Mouse (Mus musculus) kidney, adult 2 months (tissue): ENCODE measurements around the gene Elp4.

ENCODE experiments used
- CTCF ChIP-seq: fragments of 200-500 bp; conservative IDR thresholded peaks from 2 replicates; pipeline ENCODE4 v1.5.1; 2011; ENCODE audit warnings: low read depth, mild to moderate bottlenecking, control low read depth, low read length, moderate library complexity, mixed read lengths; ENCODE audit not compliant: insufficient read depth, insufficient read length
- POLR2A ChIP-seq: fragments of 200-500 bp; IDR thresholded peaks from one replicate; pipeline ENCODE4 v1.6.1; 2011; ENCODE audit warnings: low read depth, low read length, control low read depth

DNA sequence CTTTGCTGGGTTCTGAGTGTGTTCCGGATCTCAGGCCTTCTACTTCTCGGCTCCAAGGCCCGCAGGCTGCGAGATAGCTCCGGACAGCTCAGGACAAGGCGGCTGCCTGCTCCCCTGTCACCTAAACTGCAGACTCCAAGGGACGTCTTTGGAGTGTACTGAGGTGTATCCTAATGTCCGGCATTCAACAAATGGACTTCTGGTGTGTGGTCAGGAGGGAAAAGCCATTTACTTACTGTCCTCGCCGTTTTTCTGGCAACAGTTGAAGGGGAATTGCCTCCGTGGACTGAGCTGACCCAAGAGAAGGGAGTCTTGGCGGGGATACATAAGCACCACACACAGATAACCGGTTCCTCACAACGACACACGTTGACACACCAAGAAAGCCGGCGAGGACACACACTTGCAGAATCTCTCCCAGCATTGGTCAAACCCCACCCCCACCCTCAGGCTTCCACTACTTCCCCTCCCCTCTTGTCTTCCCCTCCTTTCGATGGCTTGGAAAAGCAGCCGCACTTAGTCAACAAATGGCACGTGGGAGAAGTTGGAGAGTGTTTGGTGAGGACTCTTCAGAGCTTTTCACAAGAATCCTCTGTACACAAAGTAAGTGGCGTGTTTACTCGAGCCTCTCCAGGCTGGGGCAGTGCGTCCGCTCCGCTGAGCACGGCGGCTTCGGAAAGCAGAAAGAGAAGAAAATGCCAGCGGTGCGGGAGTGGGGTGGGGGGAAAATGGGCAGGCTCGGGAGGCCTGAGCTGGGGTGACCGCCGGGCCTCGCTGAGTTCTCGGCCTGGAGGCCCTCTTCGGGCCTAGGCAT, 230.1 kb downstream of the Elp4 start:
- TF ChIP-seq CTCF (no peak), POLR2A (no peak)
